Mouse (Mus musculus) ES-Bruce4 (cell line): ENCODE results near the gene Gm973.

Experiments
- CTCF ChIP-seq: IDR thresholded peaks from one replicate; pipeline ENCODE4 v1.8.1; 2011; ENCODE audit warnings: low read depth, low read length
- EP300 ChIP-seq: IDR thresholded peaks from 2 replicates; pipeline ENCODE4 v1.6.1; 2011; ENCODE audit warnings: low read depth, low read length; ENCODE audit not compliant: insufficient read depth
- POLR2A ChIP-seq: IDR thresholded peaks from one replicate; pipeline ENCODE4 v1.8.1; 2011; ENCODE audit warnings: low read length; ENCODE audit not compliant: insufficient read depth

- TF ChIP-seq POLR2A (no peak), EP300 (no peak), CTCF (no peak)
Measured at GRCm38 (mm10) chr1:59631986-59632659, 116.1 kb downstream of the Gm973 start.
